Mouse (Mus musculus) adrenal gland (tissue): ENCODE data around the gene Wdr54.

Source experiments
- intact Hi-C: fragments of 180-260 bp; cut with DNase I; formaldehyde crosslinking; loops from one replicate; pipeline ENCODE4 v1.15.1; 2025

Wdr54 gene

GRCm38 (mm10) chr6:83161921-83162641 lies 5.9 kb upstream of the Wdr54 start:
- intact Hi-C loops, result loop anchor here (5.0 kb wide), 2 partner anchors 105 to 120 kb away; no protein-coding TSS in a partner anchor

- intact Hi-C loops, result loop anchor here (5.0 kb wide), 2 partner anchors 106 to 121 kb away; no protein-coding TSS in a partner anchor
These were observed 5.2 kb upstream of the Wdr54 start for GRCm38 (mm10) chr6:83161442-83161841.

DNA sequence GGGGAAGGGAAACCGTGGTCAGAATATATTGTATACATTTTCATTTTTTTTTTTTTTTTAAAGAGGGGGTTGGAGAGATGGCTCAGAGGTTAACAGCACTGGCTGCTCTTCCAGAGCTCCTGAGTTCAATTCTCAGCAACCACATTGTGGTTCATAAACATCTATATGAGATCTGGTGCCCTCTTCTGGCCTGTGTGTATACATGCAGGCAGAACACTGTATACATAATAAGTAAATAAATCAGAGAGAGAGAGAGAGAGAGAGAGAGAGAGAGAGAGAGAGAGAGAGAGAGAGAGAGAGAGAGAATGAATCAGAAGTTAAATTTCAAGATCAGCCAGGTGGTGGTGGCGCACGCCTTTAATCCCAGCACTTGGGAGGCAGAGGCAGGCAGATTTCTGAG lies 3.3 kb upstream of the Wdr54 start:
- intact Hi-C loops, result loop anchor here (2.0 to 5.0 kb wide), 2 partner anchors 37 to 161 kb away; partner anchors contain the start of gene Wbp1

DNA sequence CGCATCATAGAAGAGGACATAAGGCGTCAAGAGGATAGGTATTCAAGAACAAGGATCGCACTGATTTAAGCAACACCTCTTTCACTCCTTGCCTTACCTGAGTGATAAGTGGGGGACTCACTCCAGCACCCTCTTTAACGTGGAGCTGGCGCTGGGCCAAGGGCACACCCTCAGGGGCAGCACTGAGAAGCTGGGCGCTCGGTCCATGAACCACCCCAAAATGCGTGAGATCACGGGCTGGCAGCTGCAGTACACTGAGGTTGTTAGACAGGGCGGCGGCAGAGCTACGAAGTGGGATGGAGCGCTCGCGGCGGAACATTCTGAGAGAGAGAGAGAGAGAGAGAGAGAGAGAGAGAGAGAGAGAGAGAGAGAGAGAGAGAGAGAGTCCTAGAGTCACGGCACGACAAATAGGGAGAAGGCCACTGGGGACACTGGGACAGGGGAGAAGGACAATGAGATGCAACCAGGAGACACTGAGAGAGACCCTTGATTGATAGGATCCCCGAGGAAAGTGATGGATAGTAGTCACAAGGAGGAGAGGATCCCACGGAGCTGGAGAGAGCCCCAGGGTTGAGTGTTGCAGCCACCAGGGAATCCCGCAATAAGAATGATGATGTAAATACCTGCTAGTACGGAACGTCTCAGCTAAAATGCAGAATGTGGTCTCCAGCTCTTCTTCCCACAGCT lies 502 bp downstream of the Wdr54 start:
- intact Hi-C loops, result loop anchor here (5.0 kb wide), 1 partner anchor 33 kb away; the partner anchor contains the start of gene Wbp1

DNA sequence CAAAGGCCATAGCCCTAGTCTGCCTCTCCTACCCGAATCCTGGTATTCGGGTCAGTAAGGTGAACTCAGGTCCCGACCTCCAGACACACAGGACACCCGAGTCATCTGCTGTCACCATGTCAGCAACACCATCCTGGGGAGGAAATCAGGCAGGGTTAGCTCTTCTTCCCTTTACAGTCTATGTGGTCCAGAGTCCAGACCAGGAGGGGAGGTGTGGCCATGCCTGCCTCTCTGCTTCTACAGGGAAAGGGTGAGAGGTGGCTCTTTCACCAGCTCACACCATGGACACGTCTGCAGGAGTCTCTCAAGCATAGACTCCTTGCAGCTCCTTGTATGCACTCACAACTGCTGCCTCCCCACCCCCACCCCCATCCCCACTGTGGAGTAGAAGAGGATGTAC lies 2.7 kb downstream of the Wdr54 start:
- intact Hi-C loops, result no loop called here

- intact Hi-C loops, result no loop called here
These were observed 3.2 kb downstream of the Wdr54 start for GRCm38 (mm10) chr6:83153038-83153437.

- intact Hi-C loops, result no loop called here
These were observed 4.5 kb downstream of the Wdr54 start for GRCm38 (mm10) chr6:83151721-83152120.

GRCm38 (mm10) chr6:83147280-83147679 lies 8.9 kb downstream of the Wdr54 start:
- intact Hi-C loops, result no loop called here

- intact Hi-C loops, result no loop called here
These were observed 10.4 kb downstream of the Wdr54 start for GRCm38 (mm10) chr6:83145805-83146204.

DNA sequence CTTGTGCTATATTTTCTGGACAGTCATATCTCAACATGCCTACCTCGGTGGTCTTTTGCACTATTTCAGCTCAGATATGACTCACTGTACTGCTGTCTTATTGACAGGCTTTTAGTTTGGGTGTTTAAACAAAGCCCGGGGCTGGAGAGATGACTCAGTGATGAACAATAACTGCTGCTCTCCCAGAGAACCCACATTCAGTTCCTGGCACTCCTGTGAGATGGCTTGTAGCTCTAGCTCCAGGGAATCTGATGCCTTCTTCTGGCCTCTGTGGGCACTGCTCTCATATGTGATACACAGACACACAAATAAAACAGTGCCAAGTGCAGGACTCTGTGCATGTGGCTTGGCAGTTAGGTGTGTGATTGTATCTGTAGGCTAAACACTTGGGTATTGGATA lies 11.0 kb downstream of the Wdr54 start:
- intact Hi-C loops, result no loop called here

GRCm38 (mm10) chr6:83142886-83143285 lies 13.3 kb downstream of the Wdr54 start:
- intact Hi-C loops, result no loop called here

DNA sequence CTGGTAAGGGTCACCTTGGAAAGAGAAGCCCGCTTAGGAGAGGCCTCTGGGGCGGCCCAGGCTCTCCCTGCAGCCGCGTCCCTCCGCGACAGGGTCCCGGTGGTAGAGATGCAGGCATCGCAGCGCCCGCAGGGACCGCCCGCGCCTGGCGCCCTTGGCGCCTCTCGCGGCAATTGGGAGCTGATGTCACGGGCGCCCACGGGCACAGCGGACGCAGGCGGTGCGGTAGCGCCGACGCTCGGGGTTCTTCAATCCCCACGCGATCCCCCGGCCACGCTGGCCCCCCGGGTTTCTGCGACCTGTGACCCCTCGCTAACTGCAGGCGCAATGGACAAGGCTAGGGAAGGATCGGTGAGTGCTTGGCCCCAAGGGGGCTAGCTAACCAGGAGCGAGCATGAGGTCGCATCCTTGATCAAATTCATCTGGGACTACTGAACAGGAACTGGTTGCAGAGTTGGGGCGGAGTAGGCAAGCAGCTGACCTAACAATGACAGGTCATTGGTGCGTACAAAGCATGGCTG lies 13.9 kb downstream of the Wdr54 start:
- intact Hi-C loops, result no loop called here

DNA sequence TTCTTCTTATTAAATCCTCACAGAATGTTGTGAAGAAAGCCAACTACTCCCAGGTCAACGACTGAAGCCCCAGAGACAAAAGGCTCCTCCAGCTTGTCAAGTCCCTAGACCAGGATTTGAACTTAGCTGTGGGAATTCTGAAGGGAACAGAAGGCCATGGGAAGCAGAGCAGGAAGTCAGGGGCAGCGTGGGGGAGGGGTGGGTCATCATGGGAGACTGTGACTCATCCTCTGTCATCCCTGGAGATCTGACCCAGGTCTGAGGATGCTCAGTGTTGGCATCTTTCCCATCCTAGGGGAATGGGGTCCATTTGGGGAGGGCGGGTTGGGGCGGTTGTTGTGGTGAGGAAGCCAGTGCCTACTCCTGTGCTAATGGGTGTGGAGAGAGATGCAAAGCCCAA lies 14.6 kb downstream of the Wdr54 start:
- intact Hi-C loops, result no loop called here

- intact Hi-C loops, result no loop called here
These were observed 16.2 kb downstream of the Wdr54 start for GRCm38 (mm10) chr6:83140044-83140443.

GRCm38 (mm10) chr6:83138056-83138455 lies 18.1 kb downstream of the Wdr54 start:
- intact Hi-C loops, result no loop called here

DNA sequence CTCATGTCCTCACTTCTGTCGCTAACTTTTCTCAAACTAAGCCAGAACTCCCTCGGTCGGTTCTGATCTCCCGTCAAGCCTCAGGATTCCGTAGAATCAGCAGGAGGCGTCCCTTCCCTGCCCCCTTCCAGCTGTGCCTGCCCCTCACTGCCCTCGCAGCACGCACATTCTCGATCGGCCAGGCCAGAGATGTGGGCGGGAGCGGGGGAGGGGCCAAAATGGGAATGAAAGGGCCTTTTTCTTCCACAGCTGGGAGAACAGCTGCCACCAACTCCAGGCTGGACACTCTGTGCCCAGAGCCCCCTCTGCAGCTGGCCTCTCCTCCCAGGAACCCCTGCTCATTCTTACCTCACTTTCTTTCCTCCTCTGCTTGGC lies 18.6 kb downstream of the Wdr54 start:
- intact Hi-C loops, result no loop called here

DNA sequence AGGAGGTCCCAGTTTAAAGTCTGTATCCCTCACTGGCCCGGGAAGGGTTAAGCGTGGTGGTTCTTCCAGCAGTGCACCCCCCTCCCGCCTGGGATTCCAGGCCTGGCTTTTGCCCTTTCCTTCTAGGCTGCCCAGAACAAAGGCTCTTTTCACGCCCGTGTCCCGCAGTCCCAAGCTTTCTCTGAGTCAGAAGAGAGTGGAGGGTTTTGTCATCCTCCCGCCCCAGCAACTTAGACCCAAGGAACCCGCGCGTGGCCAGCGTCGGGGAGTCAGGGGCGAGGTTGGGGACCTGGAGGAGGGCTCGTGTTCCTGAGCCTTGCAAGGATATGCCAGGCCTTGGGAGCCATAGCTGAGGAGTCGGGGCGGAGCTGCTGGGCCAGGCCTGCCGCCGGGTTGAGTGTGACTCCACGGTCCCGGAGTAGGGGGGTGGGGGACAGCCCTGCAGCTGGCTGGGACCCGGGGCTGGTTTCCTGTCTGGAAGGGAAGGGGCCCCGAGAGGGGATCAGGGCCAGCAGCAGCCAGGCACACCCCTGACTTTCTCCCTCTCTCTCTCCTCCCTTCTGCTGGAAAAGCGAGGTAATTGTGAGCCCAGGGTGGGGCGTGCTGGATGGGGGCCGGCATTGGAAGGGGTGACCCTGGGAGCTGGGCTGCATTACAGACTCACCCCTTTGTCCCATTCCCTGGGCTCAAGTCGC lies 19.2 kb downstream of the Wdr54 start:
- intact Hi-C loops, result no loop called here

DNA sequence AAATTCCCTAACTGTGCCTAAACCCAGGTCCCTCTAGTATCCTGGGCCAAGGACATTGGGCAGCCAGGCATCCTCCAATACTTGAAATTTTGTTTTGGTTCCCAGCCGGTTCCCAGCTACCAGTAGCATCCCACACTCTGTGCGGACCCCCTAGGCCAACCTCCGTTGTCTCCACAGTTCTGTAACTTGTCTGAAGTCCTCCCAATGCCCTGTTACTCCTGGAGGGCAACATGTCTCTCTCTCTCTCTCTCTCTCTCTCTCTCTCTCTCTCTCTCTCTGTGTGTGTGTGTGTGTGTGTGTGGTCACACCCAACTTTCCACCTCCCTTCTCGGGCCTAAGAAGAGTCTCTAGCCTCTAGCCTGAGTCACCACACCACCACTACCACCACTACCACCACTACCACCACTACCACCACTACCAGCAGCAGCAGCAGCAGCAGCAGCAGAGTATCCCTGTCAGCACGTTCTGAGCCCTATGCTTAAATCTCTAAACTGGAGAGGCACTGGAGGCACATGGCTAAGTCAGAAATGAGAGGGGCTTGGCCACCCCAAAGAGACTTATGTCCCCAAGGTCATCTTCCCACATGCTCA lies 19.8 kb downstream of the Wdr54 start:
- intact Hi-C loops, result no loop called here

GRCm38 (mm10) chr6:83135571-83136161 lies 20.5 kb downstream of the Wdr54 start:
- intact Hi-C loops, result no loop called here

- intact Hi-C loops, result no loop called here
These were observed 21.2 kb downstream of the Wdr54 start, which contains the start of gene Rtkn for GRCm38 (mm10) chr6:83134951-83135513. Gene Rtkn (plus strand): TSS chr6:83135463.

DNA sequence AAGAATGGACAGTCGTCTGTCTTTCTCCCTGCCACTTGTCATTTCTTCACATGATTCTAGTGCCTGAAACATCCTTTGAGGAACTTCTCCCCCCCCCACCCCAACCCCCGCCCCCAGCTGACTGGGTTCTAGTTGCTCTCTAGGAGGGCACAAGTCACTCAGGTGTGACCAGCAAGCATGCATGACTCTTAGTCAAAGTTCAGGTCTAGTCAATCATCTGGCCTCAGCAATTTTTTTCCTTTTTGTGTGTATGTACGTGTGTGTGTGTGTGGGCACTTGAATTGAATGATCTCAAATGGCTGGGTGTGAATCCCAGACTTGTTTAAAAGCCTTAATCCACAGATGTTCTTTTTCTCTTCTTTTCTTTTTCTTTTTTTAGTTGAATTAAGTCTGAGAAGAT lies 22.0 kb downstream of the Wdr54 start:
- intact Hi-C loops, result no loop called here
